Mouse (Mus musculus) thymus, adult 2 months (tissue): Measurements from ENCODE around the gene Nabp2. TPM values are rescaled to one million over a fixed set of nuclear protein-coding genes. Genes with fewer than 3 reads are reported as not detected.

Experiments used
- DNase-seq: peaks from one replicate; pipeline ENCODE4 v3.0.0; 2021
- H3K27ac ChIP-seq: fragments of 200-500 bp; 2 replicates; pipeline ENCODE4 v1.5.1; 2012; ENCODE audit warnings: low read length, control low read depth; ENCODE audit not compliant: control insufficient read depth, insufficient read depth
- H3K27me3 ChIP-seq: fragments of 200-500 bp; 2 replicates; pipeline ENCODE4 v1.6.1; 2012; ENCODE audit warnings: mild to moderate bottlenecking, low read length, moderate library complexity, mixed read lengths; ENCODE audit not compliant: control insufficient read depth, insufficient read depth
- H3K36me3 ChIP-seq: fragments of 200-500 bp; 2 replicates; pipeline ENCODE4 v1.6.1; 2012; ENCODE audit warnings: mild to moderate bottlenecking, low read length, moderate library complexity; ENCODE audit not compliant: control insufficient read depth, insufficient read depth
- H3K4me1 ChIP-seq: fragments of 200-500 bp; replicated peaks from 2 replicates; pipeline ENCODE4 v1.6.1; 2012; ENCODE audit warnings: low read length; ENCODE audit not compliant: control insufficient read depth, insufficient read depth
- H3K4me3 ChIP-seq: fragments of 200-500 bp; 2 replicates; pipeline ENCODE4 v1.5.1; 2012; ENCODE audit warnings: mild to moderate bottlenecking, low read length, control low read depth, moderate library complexity; ENCODE audit not compliant: control insufficient read depth, insufficient read depth
- CTCF ChIP-seq: fragments of 200-500 bp; IDR thresholded peaks from 2 replicates; pipeline ENCODE4 v1.5.1; 2012; ENCODE audit warnings: mild to moderate bottlenecking, control low read depth, low read length, moderate library complexity, borderline replicate concordance; ENCODE audit not compliant: control insufficient read depth, poor library complexity, insufficient read depth; ENCODE audit errors: extremely low read depth
- POLR2A ChIP-seq: fragments of 200-500 bp; IDR thresholded peaks from 2 replicates; pipeline ENCODE4 v1.6.1; 2012; ENCODE audit warnings: mild to moderate bottlenecking, low read length, control low read depth, moderate library complexity; ENCODE audit not compliant: control insufficient read depth, poor library complexity, insufficient read depth; ENCODE audit errors: extremely low read depth
- WGBS: fragments of 180-500 bp; shearing (Covaris S2); methylation state at CpG from one replicate; pipeline ENCODE4 v1.1.7; 2018; 5-methylcytosine and 5-hydroxymethylcytosine counted together
- polyA plus RNA-seq: library from polyadenylated mRNA; depleted of rRNA; stranded (reverse); fragments of >200 nt; gene quantifications from 2 replicates; pipeline ENCODE4 v1.2.3, GENCODE M21; 2012

Nabp2 gene
- polyA plus RNA-seq, 1 experiment: 18.0 TPM

GRCm38 (mm10) chr10:128457676-128458075, 46.4 kb upstream of the Nabp2 start:
- no peak for DNase-seq
- no peak for TF ChIP-seq CTCF
- TF ChIP-seq POLR2A: no peak
- H3K36me3 ChIP-seq: peaks cover 11% of the 10 kb centered on the region
- WGBS: 93% methylated on average over 6 of the region's 6 CpGs
- no peaks in the 10 kb centered on the region for H3K27me3 ChIP-seq
- H3K4me3 ChIP-seq: no peak overlapping the region
- no peak overlapping the region for H3K27ac ChIP-seq
- H3K4me1 ChIP-seq: peaks cover 14% of the 10 kb centered on the region

- WGBS: 5% methylated on average over 6 of the region's 6 CpGs
- Histone ChIP-seq H3K27ac (no peak overlapping the region), H3K4me3 (no peak overlapping the region), H3K27me3 (no peaks in the 10 kb centered on the region), H3K4me1 (peaks cover 5% of the 10 kb centered on the region), H3K36me3 (no peaks in the 10 kb centered on the region)
- DNase-seq: peak; percentile 63
- TF ChIP-seq CTCF (no peak), POLR2A (no peak)
These were observed 44.0 kb upstream of the Nabp2 start for GRCm38 (mm10) chr10:128455280-128455679.

- no peak for DNase-seq
- Histone ChIP-seq H3K4me1 (peaks cover 3% of the 10 kb centered on the region), H3K4me3 (no peak overlapping the region), H3K27ac (no peak overlapping the region), H3K27me3 (no peaks in the 10 kb centered on the region), H3K36me3 (no peaks in the 10 kb centered on the region)
- WGBS: 90% methylated on average over 3 of the region's 3 CpGs
- no peak for TF ChIP-seq POLR2A
- no peak for TF ChIP-seq CTCF
These were observed 43.2 kb upstream of the Nabp2 start for GRCm38 (mm10) chr10:128454471-128454870.

GRCm38 (mm10) chr10:128451014-128451413, 39.7 kb upstream of the Nabp2 start:
- DNase-seq: no peak
- WGBS: 92% methylated on average over 6 of the region's 6 CpGs

GRCm38 (mm10) chr10:128445407-128445806, 34.1 kb upstream of the Nabp2 start:
- Histone ChIP-seq H3K27ac (no peak overlapping the region), H3K36me3 (no peaks in the 10 kb centered on the region), H3K4me1 (0 out of 2 replicates have a peak, but pooled peaks cover 2% of the 10 kb centered on the region), H3K4me3 (no peak overlapping the region), H3K27me3 (no peaks in the 10 kb centered on the region)
- TF ChIP-seq CTCF (no peak), POLR2A (no peak)
- no peak for DNase-seq
- 53% methylated on average over 4 of the region's 4 CpGs for WGBS

More at GRCm38 (mm10) chr10:128451014-128451413, 39.7 kb upstream of the Nabp2 start:
- no peaks in the 10 kb centered on the region for H3K27me3 ChIP-seq
- TF ChIP-seq POLR2A: no peak
- TF ChIP-seq CTCF: no peak
- H3K4me1 ChIP-seq: peaks cover 5% of the 10 kb centered on the region
- no peaks in the 10 kb centered on the region for H3K36me3 ChIP-seq
- no peak overlapping the region for H3K27ac ChIP-seq
- no peak overlapping the region for H3K4me3 ChIP-seq

GRCm38 (mm10) chr10:128444354-128444753, 33.1 kb upstream of the Nabp2 start:
- Histone ChIP-seq H3K4me1 (0 out of 2 replicates have a peak, but pooled peaks cover 2% of the 10 kb centered on the region), H3K4me3 (no peak overlapping the region), H3K27ac (no peak overlapping the region), H3K36me3 (no peaks in the 10 kb centered on the region), H3K27me3 (no peaks in the 10 kb centered on the region)
- WGBS: 79% methylated on average over 6 of the region's 6 CpGs
- no peak for TF ChIP-seq CTCF
- no peak for TF ChIP-seq POLR2A
- no peak for DNase-seq

- H3K4me3 ChIP-seq: no peak overlapping the region
- H3K27me3 ChIP-seq: no peaks in the 10 kb centered on the region
- no peak for TF ChIP-seq POLR2A
- TF ChIP-seq CTCF: no peak
- DNase-seq: no peak
- WGBS: 92% methylated on average over 1 of the region's 1 CpGs
- 0 out of 2 replicates have a peak, but pooled peaks cover 6% of the 10 kb centered on the region for H3K36me3 ChIP-seq
- peaks cover 7% of the 10 kb centered on the region; the same call in 1 of the 2 replicates for H3K4me1 ChIP-seq
- no peak overlapping the region for H3K27ac ChIP-seq
These were observed 31.4 kb upstream of the Nabp2 start for GRCm38 (mm10) chr10:128442718-128443117.
